Mouse (Mus musculus) spleen, adult 12 weeks (tissue): ENCODE results near the gene Proser1.

Experiments used
- DNase-seq: peaks from one replicate; pipeline ENCODE4 v3.0.0; 2022; ENCODE audit warnings: low spot score

Proser1 gene

DNA sequence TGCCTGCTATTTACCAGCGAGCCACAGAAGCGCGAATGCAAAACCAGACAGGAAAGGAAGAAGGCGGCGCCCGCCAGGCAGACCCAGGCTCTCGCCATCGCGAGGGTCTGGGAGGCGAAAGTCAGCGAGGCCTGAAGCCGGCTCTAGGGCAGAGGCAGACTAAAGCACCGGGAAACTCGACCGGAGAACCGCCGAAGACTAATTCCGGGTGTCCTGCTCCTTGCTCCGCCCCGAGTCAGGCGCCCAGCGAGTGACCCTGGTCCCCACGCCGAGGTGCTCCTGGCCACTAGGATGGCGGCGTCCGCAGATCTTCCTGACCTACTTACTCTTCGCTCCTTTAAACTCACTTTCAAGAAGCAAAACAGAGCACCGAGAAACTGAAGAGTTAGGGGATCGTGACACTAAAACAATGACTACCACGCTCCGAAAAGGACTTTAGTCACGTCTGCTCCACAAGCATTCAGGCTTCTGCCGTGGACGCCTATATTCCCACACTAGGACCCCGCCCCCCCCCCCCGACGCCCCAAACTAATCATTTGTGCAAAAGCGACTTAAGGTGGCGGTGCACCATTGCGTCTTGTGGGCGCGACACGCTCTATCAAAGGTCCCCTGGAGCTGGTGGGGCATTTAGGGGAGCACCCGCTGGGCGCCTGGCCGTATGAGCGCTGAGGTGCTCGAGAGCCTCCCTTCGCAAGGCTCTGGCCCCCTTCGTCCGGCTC lies at the start of gene Proser1, which contains the start of gene Nhlrc3:
Proser1 (plus strand) TSS at position 621 of the 719 bp plus-strand sequence.
Nhlrc3 (minus strand) TSS at position 287 of the 719 bp plus-strand sequence.
- peak; percentile 80 for DNase-seq

DNA sequence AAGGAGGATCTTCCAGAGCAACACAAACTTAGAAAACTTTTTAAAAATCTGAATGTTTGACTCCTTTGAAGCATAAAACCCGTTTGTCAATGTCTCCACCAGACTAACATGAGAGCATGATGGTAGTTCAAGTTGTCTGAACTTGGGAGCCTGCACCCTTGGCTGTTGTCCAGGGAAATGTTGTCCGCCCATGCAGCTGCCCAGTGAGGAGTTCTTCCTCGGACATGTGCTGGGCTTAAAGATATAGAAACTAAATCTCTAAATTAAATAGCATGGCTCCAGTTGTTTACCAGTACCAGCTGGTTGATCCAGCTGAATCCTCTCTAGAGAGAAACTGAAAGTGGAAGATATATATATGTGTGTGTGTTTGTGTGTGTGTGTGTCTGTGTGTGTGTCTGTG lies 49.5 kb upstream of the Proser1 start:
- DNase-seq = no peak

DNA sequence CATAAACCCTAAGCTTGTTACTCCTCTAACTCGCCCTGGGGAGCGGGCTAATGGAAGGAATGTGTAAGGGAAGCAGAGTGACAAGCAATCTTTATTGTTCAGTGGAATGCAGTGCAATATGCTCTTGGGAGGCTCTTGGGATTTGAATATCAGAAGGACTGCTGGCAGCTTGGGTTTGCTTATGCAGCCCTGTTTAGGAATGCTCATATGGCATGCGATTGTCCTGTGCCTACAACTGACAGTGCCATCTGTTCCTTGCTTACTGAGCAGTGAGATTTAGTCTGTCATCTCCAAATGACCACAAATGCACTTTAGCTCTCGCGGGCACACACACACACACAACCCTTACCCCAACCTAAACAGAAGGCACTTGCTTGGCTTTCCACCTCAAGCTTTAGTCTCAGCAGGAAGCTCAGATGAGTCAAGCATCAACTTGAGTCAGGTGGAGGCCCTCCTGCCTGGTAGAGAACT lies 47.4 kb upstream of the Proser1 start:
- no peak for DNase-seq

DNA sequence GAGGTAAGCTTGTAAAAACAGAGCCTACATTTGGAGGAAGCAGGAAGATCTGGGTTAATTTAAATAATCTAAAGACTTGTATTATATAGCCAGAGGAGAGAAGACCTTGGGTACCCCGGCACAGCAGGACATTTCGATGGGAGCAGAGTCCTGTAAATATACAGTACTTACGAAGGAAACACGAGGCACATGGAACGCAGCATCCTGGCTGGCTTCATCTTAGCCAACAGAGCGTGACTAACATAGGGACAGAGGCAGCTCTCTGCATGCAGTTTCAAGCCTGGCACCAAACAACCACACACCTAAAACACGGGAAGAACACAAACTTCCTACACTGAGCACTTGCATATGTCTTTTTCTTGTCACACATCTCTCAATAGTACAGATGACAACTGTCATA lies 45.8 kb upstream of the Proser1 start:
- no peak for DNase-seq

DNA sequence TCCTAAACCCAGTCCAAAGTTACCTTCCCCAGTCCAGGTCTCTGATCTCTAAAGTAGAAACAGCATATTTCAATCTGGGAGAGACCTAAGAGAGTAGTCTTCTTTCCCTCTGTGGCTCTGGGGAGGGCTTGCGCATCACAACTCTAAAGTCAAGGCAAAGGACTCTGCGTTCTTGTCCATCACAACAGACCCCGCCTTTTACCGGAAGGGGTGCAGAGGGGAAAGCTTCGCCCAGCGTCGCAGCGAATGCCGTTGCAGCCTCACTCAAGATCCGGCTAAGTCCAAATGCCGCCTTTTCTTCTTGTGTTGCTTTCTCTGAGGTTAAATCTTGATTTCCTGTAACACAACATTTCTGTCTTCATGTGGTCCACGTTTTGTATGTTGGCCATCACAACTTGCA lies 41.8 kb upstream of the Proser1 start:
- DNase-seq = no peak

DNA sequence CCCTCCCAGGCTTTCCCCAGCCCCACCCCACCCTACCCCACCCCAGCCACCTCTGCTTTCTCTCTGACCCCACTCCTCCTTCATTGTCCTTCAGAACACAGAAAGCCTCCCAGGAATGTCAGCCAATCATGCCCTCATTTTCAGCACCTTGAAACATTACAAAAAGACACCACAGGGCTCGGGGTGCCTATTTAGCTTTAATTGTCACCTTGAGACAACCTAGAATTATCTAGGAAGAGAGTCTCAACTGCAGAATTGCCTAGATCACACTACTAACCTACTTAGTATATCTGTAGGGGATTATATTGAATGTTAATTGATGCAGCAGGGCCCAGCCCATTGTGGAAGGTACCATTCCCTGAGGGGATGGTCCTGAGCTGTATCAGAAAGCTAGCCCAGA lies 40.8 kb upstream of the Proser1 start:
- DNase-seq = no peak

DNA sequence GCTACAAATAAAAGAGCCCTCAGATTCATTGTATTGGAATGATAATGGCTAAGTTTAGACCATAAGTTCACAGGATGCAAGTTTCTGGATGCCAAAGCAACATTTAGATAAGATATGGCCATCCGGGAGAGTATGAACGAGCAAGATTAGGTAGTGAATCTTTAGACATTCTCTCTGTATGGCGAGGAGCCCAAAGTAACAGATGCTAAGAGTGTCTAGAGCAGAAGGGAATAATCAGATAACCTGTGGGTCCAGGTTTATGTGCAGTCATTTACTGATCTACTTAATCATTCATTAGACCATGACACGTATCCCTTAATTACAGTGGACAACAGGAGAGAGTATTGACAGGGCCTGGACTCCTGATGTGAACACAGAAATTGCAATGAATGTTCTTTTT lies 39.9 kb upstream of the Proser1 start:
- no peak for DNase-seq

DNA sequence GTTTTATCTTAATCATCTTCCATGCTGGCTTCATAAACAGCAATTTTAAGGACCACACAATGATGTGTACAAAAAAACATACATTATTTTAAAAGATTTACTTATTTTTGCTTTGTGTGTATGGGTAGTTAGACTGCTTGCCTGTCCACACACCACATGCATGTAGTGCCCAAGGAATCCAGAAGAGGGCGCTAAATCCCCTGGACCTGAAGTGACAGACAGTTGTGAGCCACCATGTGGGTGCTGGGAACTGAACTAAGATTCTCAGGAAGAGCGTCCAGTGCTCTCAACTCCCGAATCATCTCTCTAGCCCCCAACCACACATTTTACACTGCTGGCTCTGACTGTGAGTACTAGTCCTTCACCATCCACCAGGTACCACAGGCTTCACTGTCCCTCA lies 28.9 kb upstream of the Proser1 start:
- DNase-seq = no peak

DNA sequence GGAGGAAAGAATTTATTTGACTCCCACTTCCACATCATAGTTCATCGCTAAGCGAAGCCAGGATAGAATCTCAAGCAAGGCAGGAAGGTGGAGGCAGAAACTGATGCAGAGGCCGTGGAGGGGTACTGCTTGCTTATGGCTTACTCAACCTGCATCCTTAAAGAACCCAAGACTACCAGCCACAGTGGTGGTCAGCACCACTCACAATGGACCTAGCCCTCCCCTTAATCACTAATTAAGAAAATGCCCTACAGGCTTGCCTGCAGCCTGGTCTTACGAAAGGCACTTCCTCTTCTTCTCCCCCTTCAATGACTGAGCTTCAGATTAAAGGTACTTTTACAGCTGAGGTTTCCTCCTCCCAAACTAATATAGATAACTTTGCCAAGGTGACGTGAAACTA lies 26.9 kb upstream of the Proser1 start:
- DNase-seq = no peak

DNA sequence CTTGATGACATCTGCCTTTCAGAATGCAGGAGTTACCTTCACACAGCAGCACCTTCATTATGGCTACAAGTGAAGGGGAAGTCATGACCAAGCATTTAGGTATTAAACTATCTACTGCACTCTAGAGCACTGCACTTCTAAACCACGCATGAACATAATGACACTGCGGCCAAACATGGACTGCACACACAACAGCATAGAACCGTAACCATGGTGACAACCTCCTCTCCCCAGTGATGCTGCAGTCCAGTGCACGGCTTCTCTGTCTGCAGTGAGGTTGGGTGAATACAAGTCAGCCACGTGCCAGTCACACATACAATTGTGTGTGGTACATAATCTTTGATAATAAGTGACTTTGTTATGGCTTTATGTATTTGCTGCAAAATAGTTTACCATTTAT lies 17.9 kb upstream of the Proser1 start:
- no peak for DNase-seq

DNA sequence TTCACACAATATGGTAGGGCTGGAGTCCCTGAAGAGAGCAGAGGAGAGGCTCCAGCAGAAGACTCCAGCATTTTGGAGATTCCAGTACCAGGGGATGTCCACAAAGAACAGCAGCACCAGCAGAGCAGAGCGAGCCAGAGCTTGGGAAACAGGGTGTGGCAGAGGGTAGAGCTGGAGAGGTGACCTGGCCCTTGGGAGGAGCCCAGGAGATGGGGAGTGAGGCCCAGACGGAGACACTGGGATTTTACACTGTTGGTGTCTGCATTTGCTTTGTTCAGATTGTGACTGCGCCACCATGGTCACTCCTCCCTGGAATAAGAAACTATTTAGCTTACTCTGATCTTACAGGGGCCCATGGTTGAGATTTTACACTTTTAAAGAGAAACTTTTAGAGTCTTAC lies 16.7 kb upstream of the Proser1 start:
- no peak for DNase-seq

DNA sequence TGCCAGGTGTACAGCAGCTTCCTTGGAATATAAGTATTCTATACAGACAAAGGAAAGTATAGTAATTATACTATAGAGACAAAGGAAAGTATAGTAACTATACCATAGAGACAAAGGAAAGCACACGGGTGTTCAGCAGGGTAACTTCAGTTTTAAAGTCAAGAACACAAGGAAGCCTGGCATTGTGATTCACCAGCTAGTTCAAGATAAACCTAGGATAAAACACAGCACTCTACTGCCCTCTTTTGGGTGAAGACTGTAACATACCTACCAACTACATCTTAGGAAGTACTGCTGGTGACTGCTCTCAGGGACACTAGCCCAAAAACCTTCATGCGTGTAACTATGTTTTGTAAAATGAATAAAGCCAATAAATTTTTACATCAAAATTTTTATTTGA lies 15.3 kb upstream of the Proser1 start:
- DNase-seq = no peak

DNA sequence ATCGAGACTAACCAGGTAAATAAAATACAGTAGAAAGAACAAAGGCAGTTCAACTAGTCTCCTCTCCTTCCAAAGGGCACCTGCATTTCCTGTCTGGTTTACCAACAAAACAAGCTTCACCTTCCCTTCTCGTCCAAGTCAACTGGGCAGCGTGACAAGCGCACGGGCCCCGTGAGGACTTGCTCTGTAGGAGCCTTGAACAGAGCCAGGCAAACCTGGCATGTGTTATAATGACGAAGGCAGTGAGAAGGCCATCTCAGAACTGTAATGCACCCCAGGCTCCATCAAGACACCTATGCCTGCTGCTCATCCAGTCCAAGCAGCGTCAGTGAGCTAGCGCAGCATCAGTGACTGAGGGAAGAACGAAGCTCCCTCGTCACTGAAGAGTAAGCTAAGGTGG lies 12.8 kb upstream of the Proser1 start:
- no peak for DNase-seq

DNA sequence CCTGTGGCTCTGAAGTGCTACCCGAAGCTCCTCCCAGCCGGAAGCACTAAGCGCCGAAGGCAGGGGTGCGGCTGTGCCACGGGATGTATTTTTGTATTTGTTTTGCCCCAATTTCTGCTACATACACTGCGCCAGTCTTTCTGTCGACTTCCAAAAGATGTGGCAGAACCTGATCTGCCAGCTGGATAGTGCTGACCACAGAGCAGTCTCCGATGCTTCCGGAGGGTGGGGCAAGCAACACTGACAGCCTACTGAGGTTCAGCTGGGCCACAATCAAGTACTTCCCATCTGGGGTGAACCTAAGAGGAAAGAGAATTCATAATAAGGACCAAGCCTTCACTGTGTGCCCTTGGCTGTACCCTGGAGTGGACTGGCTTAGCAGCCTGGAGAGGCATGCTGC lies 11.1 kb upstream of the Proser1 start:
- DNase-seq = no peak

DNA sequence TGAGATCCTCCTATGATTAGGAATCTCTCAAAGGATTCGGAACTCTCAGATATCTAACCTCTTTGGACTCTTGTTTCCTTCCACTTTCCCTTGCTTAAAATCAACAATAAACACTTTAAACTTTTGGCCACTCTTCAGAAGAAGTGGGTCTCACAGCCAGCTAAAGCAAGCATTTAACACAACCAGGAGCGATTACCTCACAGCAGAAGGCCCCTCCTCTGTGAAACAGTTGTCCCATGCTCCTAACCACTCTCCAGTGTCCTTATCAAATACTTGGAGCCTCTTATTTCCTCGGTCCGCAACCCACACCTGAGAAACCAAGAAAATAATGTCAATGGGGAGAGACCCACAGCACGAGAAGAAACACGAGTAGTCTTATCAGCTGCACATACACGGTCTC lies 10.1 kb upstream of the Proser1 start:
- no peak for DNase-seq

DNA sequence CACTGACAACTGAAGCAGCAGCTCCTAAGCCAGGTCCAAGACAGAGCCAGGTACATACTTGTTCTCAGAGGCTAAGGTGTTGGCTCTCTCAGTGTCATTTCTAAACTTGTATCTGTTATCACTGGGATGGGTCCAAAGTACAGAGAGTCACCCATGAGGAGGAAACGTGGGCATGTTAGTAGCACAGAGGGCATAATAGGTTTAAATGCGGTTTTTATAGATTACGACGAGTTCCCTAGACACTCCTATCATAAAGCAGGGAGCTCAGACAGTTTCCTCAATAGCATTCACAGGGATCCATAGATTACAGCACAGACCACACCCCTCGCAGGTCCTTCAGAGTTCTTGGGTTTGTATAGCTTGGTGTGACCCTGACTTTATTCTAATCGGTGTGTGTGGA lies 9.5 kb upstream of the Proser1 start:
- DNase-seq = no peak

DNA sequence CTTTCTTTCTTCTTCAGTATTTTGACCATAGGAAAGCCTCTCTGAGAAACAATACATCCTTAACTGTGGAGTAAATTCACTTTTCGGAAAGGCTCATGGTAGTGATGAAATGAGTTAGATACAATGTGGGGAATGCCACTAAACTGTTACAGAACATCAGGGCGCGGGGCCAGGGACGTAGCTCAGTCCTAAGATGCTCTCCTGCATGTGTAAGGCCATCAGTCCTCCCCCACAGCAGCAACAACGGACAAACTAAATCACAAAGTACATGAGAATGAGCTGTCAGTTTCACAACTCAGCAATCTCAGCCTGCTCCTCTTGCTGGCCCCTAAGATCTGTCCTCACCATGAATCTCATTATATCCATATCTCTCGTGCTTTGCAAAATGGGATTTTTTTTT lies 8.9 kb upstream of the Proser1 start:
- no peak for DNase-seq

DNA sequence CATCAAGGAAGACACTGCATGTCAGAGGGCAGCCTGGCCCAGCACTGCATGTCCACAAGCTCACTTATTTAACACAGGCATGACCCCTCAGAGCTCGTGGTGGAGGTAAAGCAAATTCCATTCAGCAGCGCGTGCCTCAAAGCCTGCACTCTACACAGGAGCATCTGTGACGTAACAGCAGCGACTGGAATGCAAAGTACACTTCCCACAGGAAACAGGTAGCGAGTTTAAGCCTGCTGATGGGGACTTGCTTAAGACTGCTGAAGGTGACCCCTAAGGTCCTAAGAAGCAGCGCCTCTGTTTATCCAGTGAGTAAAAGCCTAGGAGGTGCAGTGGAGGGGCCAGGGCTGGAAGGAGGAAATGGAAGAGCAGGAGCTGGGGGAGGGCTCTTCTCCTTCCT lies 8.5 kb upstream of the Proser1 start:
- DNase-seq = no peak

DNA sequence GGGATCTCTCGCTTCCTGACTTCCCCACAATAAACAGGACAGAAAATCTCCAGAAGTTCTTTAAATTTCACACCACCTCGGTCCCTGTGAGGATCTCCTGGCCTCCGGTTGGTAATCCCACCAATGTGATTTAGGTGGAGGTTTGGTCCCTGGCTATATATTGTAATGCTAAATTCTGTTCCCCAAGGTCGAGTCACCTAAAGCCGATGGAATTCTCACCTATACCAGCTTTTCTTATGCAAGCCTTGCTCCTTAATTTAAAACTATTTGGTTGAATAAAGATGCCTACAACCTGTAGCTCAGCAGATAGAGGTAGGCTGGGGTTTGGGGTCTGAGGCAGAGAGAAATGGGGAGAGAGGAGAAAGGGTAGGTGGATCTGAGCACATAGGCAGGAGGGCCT lies 5.7 kb upstream of the Proser1 start:
- no peak for DNase-seq

DNA sequence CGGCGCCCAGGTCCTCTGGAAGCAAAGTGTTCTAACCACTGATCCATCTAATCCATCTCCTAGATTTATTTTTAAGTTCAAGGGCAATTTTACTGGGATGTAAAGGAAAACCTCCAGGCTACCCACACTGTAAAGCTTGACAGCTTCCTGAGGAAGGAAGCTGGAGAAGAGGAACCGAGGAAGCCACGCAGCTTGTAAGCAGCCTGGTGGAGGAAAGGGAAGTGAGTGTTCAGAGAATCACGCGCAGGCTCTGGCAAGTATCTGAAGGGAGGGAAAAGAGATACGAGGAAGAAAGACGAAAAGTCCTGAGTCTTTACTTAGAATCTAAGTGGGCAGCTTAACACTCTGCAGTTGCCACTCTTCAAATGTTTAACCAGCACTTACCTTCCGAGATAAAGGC lies 3.4 kb upstream of the Proser1 start:
- DNase-seq = no peak

DNA sequence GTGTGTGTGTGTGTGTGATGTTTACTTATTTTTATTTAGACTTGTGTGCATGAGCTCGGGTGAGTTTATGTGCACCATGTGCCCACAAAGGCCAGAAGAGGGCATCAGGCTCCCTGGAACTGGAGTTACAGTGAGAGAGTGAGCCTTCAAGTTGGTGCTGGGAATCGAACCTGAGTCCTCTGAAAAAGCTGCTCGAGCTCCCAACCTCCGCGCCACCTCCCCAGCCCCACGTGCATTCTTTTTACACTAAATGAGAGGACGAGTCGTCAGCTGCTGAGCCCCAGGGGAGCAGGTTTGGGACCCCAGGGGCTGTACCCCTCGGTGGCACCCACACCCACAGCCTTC lies 793 bp upstream of the Proser1 start:
- no peak for DNase-seq

DNA sequence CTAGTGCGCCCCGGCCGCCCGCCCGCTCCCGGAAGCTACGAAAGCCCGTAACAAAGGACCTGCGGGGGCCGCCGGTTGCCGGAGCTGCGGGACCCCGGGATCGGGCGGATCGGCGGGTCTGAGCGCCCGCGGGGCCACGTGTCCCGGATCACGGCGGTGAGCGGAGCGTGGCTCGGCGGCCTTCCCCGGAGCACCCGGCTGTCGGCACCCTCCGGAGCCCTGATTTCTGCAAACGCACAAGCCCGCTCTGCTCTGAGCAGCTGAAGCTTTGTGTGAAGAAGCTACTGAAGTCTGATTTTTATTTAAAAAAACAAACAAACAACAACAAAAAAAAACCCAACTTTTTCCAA lies 274 bp downstream of the Proser1 start:
- no peak for DNase-seq

DNA sequence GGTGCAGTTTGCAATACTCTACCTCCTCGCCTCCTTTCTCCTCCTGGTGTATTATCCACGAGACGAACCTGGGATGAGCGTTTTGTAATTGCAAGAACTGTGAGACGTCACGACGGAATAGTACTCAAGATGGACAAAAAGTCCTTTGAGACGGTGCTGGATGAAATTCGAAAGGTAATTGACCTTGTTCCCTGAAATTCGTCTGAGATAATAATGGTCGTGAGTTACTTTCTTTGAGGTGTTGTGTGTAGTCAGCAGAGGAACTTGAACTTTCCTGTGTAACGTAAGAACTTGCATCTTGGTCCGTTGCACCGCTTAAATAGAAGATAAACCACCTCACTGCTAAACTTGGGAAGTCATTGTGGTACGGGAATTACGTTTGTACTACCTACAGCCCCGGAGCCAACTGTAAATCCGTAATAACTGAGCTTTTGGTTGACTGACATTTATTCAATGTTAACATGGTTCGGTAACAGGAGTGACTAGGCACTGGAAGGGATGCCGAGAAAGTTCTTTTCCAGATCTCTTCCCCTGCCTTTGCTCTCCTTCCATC lies 756 bp downstream of the Proser1 start:
- peak; percentile 6 for DNase-seq

DNA sequence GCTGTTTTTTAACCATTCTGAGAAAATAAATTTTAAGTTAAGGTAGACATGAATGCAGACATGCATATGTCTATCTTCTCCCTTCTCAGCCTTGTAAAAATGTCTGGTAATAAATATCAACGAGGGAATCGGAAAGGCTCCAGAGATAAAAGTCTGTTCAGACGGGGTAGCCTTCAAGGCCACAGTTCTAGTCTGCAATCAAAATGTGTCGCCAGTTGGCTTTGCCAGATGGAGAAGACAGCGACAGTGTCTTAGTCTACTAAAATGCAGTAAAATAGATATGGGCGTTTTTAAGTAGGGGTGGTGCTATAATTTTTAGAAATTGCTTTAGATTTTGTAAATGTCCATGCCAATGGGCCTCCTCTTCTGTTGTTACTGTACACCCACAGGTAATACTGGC lies 1.9 kb downstream of the Proser1 start:
- no peak for DNase-seq
